Mouse (Mus musculus): ENCODE results near the gene Gm5134. TPM values are rescaled to one million over a fixed set of nuclear protein-coding genes. Genes with fewer than 3 reads are reported as not detected.
A peak's percentile ranks its signal among the peaks of the same experiment; 100 is the strongest.

Gene Gm5134
- 0.06 TPM in 1 of 2 replicates, not detected in the other for polyA plus RNA-seq (2016; fragmentation: Nextera tagmentation; extraction: Ambion mirVana)

- Histone ChIP-seq H3K27me3 (replicated peaks) (peaks cover 17% of the 10 kb centered on the region), H3K9me3 (replicated peaks) (no peaks in the 10 kb centered on the region), H3K4me1 (replicated peaks) (peaks cover 10% of the 10 kb centered on the region), H3K36me3 (no peaks in the 10 kb centered on the region), H3K4me2 (peak within 1 kb of the TSS; percentile 62), H3K9ac (peak within 1 kb of the TSS; percentile 17; the same call in 1 of the 2 replicates), H3K27ac (ENCODE audit: poor library complexity, severe bottlenecking) (no peak within 1 kb of the TSS), H3K4me3 (peak within 1 kb of the TSS; percentile 25)
- no peak for ATAC-seq (ENCODE audit: insufficient number of reproducible peaks, low FRiP score)
- WGBS: 22% methylated on average over 20 of the region's 20 CpGs
Measured at GRCm38 (mm10) chr10:75954381-75954811, at the start of gene Gm5134. Gene Gm5134 (plus strand): TSS chr10:75954514.

- Histone ChIP-seq H3K9ac (no peak overlapping the region), H3K4me3 (no peak overlapping the region), H3K36me3 (peaks cover 94% of the 10 kb centered on the region), H3K9me3 (replicated peaks) (no peaks in the 10 kb centered on the region), H3K4me1 (replicated peaks) (no peaks in the 10 kb centered on the region), H3K27ac (ENCODE audit: poor library complexity, severe bottlenecking) (no peak overlapping the region), H3K4me2 (no peak overlapping the region), H3K27me3 (replicated peaks) (no peaks in the 10 kb centered on the region)
- no peak for ATAC-seq (ENCODE audit: insufficient number of reproducible peaks, low FRiP score)
- WGBS: 94% methylated on average over 4 of the region's 4 CpGs
Measured at GRCm38 (mm10) chr10:75906882-75907281, 47.4 kb upstream of the Gm5134 start.

GRCm38 (mm10) chr10:75910698-75911097 lies 43.6 kb upstream of the Gm5134 start:
- ATAC-seq (ENCODE audit: insufficient number of reproducible peaks, low FRiP score): no peak
- Histone ChIP-seq H3K9ac (no peak overlapping the region), H3K9me3 (replicated peaks) (no peaks in the 10 kb centered on the region), H3K27ac (ENCODE audit: poor library complexity, severe bottlenecking) (no peak overlapping the region), H3K4me2 (no peak overlapping the region), H3K27me3 (replicated peaks) (no peaks in the 10 kb centered on the region), H3K4me1 (replicated peaks) (peaks cover 23% of the 10 kb centered on the region), H3K4me3 (no peak overlapping the region), H3K36me3 (peaks cover 83% of the 10 kb centered on the region)
- WGBS: 90% methylated on average over 2 of the region's 2 CpGs

- 39% methylated on average over 6 of the region's 6 CpGs for WGBS
- Histone ChIP-seq H3K27ac (ENCODE audit: poor library complexity, severe bottlenecking) (no peak overlapping the region), H3K9ac (peak overlapping the region; percentile 35)
Measured at GRCm38 (mm10) chr10:75913013-75913589, 41.2 kb upstream of the Gm5134 start.

GRCm38 (mm10) chr10:75915557-75915956 lies 38.8 kb upstream of the Gm5134 start:
- Histone ChIP-seq H3K9me3 (replicated peaks) (no peaks in the 10 kb centered on the region), H3K9ac (no peak overlapping the region), H3K36me3 (peaks cover 73% of the 10 kb centered on the region), H3K27me3 (replicated peaks) (no peaks in the 10 kb centered on the region), H3K27ac (ENCODE audit: poor library complexity, severe bottlenecking) (no peak overlapping the region), H3K4me2 (no peak overlapping the region), H3K4me1 (replicated peaks) (peaks cover 61% of the 10 kb centered on the region), H3K4me3 (no peak overlapping the region)
- ATAC-seq (ENCODE audit: insufficient number of reproducible peaks, low FRiP score): no peak
- 32% methylated on average over 7 of the region's 7 CpGs for WGBS

More at GRCm38 (mm10) chr10:75913013-75913589, 41.2 kb upstream of the Gm5134 start:
- Histone ChIP-seq H3K4me3 (no peak overlapping the region), H3K4me1 (replicated peaks) (peaks cover 39% of the 10 kb centered on the region), H3K9me3 (replicated peaks) (no peaks in the 10 kb centered on the region), H3K27me3 (replicated peaks) (no peaks in the 10 kb centered on the region), H3K4me2 (no peak overlapping the region), H3K36me3 (peaks cover 76% of the 10 kb centered on the region)
- no peak for ATAC-seq (ENCODE audit: insufficient number of reproducible peaks, low FRiP score)

- H3K9me3 ChIP-seq (replicated peaks): no peaks in the 10 kb centered on the region
- no peak overlapping the region for H3K27ac ChIP-seq (ENCODE audit: poor library complexity, severe bottlenecking)
- H3K4me1 ChIP-seq (replicated peaks): peaks cover 61% of the 10 kb centered on the region
- peaks cover 60% of the 10 kb centered on the region for H3K36me3 ChIP-seq
- no peak overlapping the region for H3K4me2 ChIP-seq
- H3K27me3 ChIP-seq (replicated peaks): no peaks in the 10 kb centered on the region
- H3K4me3 ChIP-seq: no peak overlapping the region
- ATAC-seq (ENCODE audit: insufficient number of reproducible peaks, low FRiP score): no peak
- WGBS: 76% methylated on average over 8 of the region's 8 CpGs
- H3K9ac ChIP-seq: no peak overlapping the region; the same call in 1 of the 2 replicates
Measured at GRCm38 (mm10) chr10:75916840-75917239, 37.5 kb upstream of the Gm5134 start.

- Histone ChIP-seq H3K9ac (no peak overlapping the region), H3K27ac (ENCODE audit: poor library complexity, severe bottlenecking) (no peak overlapping the region), H3K27me3 (replicated peaks) (no peaks in the 10 kb centered on the region), H3K36me3 (peaks cover 53% of the 10 kb centered on the region), H3K4me3 (no peak overlapping the region), H3K4me2 (no peak overlapping the region), H3K4me1 (replicated peaks) (peaks cover 57% of the 10 kb centered on the region), H3K9me3 (replicated peaks) (no peaks in the 10 kb centered on the region)
- ATAC-seq (ENCODE audit: insufficient number of reproducible peaks, low FRiP score): no peak
- 84% methylated on average over 5 of the region's 5 CpGs for WGBS
Measured at GRCm38 (mm10) chr10:75919026-75919425, 35.3 kb upstream of the Gm5134 start.

- Histone ChIP-seq H3K4me2 (peak within 1 kb of the TSS; percentile 81), H3K9me3 (replicated peaks) (no peaks in the 10 kb centered on the region), H3K36me3 (peaks cover 43% of the 10 kb centered on the region), H3K4me1 (replicated peaks) (peaks cover 42% of the 10 kb centered on the region), H3K9ac (peak within 1 kb of the TSS; percentile 91), H3K27ac (ENCODE audit: poor library complexity, severe bottlenecking) (peak within 1 kb of the TSS; percentile 95), H3K27me3 (replicated peaks) (peaks cover 7% of the 10 kb centered on the region), H3K4me3 (peak within 1 kb of the TSS; percentile 85)
- peak; percentile 91 for ATAC-seq (ENCODE audit: insufficient number of reproducible peaks, low FRiP score)
- under 1% methylated on average over 75 of the region's 76 CpGs for WGBS
Measured at GRCm38 (mm10) chr10:75921026-75921725, 33.1 kb upstream of the Gm5134 start, which contains the start of gene Smarcb1. Gene Smarcb1 (minus strand): TSS chr10:75921617.

- Histone ChIP-seq H3K9ac (peak overlapping the region; percentile 91), H3K27ac (ENCODE audit: poor library complexity, severe bottlenecking) (peak overlapping the region; percentile 95), H3K4me2 (peak overlapping the region; percentile 81), H3K4me3 (peak overlapping the region; percentile 85), H3K27me3 (replicated peaks) (peaks cover 15% of the 10 kb centered on the region), H3K9me3 (replicated peaks) (no peaks in the 10 kb centered on the region), H3K4me1 (replicated peaks) (peaks cover 36% of the 10 kb centered on the region), H3K36me3 (peaks cover 41% of the 10 kb centered on the region)
- peak; percentile 34; the same call in 1 of the 2 replicates for ATAC-seq (ENCODE audit: insufficient number of reproducible peaks, low FRiP score)
- WGBS: 5% methylated on average over 22 of the region's 22 CpGs
Measured at GRCm38 (mm10) chr10:75921726-75922560, 32.4 kb upstream of the Gm5134 start.

GRCm38 (mm10) chr10:75924324-75924723 lies 30.0 kb upstream of the Gm5134 start:
- no peak overlapping the region for H3K4me3 ChIP-seq
- no peak for ATAC-seq (ENCODE audit: insufficient number of reproducible peaks, low FRiP score)
- 60% methylated on average over 2 of the region's 2 CpGs for WGBS
- H3K27me3 ChIP-seq (replicated peaks): peaks cover 20% of the 10 kb centered on the region
- H3K36me3 ChIP-seq: peaks cover 35% of the 10 kb centered on the region; the same call in 1 of the 2 replicates
- H3K4me1 ChIP-seq (replicated peaks): peaks cover 19% of the 10 kb centered on the region
- no peak overlapping the region for H3K9ac ChIP-seq
- H3K4me2 ChIP-seq: no peak overlapping the region
- no peaks in the 10 kb centered on the region for H3K9me3 ChIP-seq (replicated peaks)
- no peak overlapping the region for H3K27ac ChIP-seq (ENCODE audit: poor library complexity, severe bottlenecking)

- Histone ChIP-seq H3K27me3 (replicated peaks) (peaks cover 37% of the 10 kb centered on the region), H3K36me3 (peaks cover 30% of the 10 kb centered on the region; the same call in 1 of the 2 replicates), H3K4me3 (no peak overlapping the region), H3K27ac (ENCODE audit: poor library complexity, severe bottlenecking) (no peak overlapping the region), H3K9me3 (replicated peaks) (no peaks in the 10 kb centered on the region), H3K4me1 (replicated peaks) (peaks cover 25% of the 10 kb centered on the region), H3K9ac (peak overlapping the region; percentile 29; the same call in 1 of the 2 replicates), H3K4me2 (no peak overlapping the region)
- 55% methylated on average over 13 of the region's 13 CpGs for WGBS
- ATAC-seq (ENCODE audit: insufficient number of reproducible peaks, low FRiP score): no peak
Measured at GRCm38 (mm10) chr10:75926396-75926795, 27.9 kb upstream of the Gm5134 start.

Measured in heart, embryonic 12.5 days (tissue).